Mouse (Mus musculus) lung, embryonic 14.5 days (tissue): ENCODE measurements around the gene Hspb2. TPM values are rescaled to one million over a fixed set of nuclear protein-coding genes. Genes with fewer than 3 reads are reported as not detected.

Experiments used
- ATAC-seq: fragments of 200-750 bp; cut with Nextera tagmentation; 2 replicates; pipeline ENCODE4 v1.8.0; 2017; ENCODE audit warnings: mild to moderate bottlenecking, moderate TSS enrichment, moderate library complexity; ENCODE audit not compliant: insufficient read depth
- DNase-seq: peaks from one replicate; pipeline ENCODE4 v3.0.0-alpha.2; 2015
- H3K27ac ChIP-seq: fragments of 300-500 bp; sonication (generic); 2 replicates; pipeline ENCODE4 v1.5.1; 2014; ENCODE audit warnings: low read depth, mild to moderate bottlenecking, moderate library complexity
- H3K27me3 ChIP-seq: fragments of 300-500 bp; sonication (generic); 2 replicates; pipeline ENCODE4 v1.6.1; 2014; ENCODE audit warnings: low read length, control low read depth; ENCODE audit not compliant: insufficient read depth
- H3K36me3 ChIP-seq: fragments of 300-500 bp; sonication (generic); 2 replicates; pipeline ENCODE4 v1.6.1; 2014; ENCODE audit warnings: control low read depth; ENCODE audit not compliant: insufficient read depth
- H3K4me1 ChIP-seq: fragments of 300-500 bp; sonication (generic); 2 replicates; pipeline ENCODE4 v1.6.1; 2014; ENCODE audit warnings: antibody characterized with exemption, control low read depth; ENCODE audit not compliant: insufficient read depth
- H3K4me2 ChIP-seq: fragments of 300-500 bp; sonication (generic); 2 replicates; pipeline ENCODE4 v1.6.1; 2014; ENCODE audit warnings: mild to moderate bottlenecking
- H3K4me3 ChIP-seq: fragments of 300-500 bp; sonication (generic); 2 replicates; pipeline ENCODE4 v1.5.1; 2014; ENCODE audit warnings: low read depth, low read length
- H3K9ac ChIP-seq: fragments of 300-500 bp; sonication (generic); 2 replicates; pipeline ENCODE4 v1.6.1; 2014
- H3K9me3 ChIP-seq: fragments of 300-500 bp; sonication (generic); 2 replicates; pipeline ENCODE4 v1.6.1; 2016; ENCODE audit warnings: low read depth, low read length, control low read depth
- CTCF ChIP-seq: IDR thresholded peaks from 2 replicates; pipeline ENCODE4 v1.5.1; 2016; ENCODE audit warnings: antibody characterized with exemption, low read depth
- whole genome bisulfite sequencing: fragments of 180-500 bp; shearing (Covaris S2); extraction: QIAGEN DNeasy Blood & Tissue Kit; methylation state at CpG from one replicate; pipeline ENCODE4 v1.1.7; 2014; 5-methylcytosine and 5-hydroxymethylcytosine counted together
- polyA plus RNA-seq: library from polyadenylated mRNA; unstranded; fragments of >200 nt; fragmentation: Nextera tagmentation; extraction: Ambion mirVana; gene quantifications from 2 replicates; pipeline ENCODE4 v1.2.1, GENCODE M21; 2014

Hspb2 gene
- polyA plus RNA-seq, 1 experiment from 2014 or later, result 3.4 TPM

DNA sequence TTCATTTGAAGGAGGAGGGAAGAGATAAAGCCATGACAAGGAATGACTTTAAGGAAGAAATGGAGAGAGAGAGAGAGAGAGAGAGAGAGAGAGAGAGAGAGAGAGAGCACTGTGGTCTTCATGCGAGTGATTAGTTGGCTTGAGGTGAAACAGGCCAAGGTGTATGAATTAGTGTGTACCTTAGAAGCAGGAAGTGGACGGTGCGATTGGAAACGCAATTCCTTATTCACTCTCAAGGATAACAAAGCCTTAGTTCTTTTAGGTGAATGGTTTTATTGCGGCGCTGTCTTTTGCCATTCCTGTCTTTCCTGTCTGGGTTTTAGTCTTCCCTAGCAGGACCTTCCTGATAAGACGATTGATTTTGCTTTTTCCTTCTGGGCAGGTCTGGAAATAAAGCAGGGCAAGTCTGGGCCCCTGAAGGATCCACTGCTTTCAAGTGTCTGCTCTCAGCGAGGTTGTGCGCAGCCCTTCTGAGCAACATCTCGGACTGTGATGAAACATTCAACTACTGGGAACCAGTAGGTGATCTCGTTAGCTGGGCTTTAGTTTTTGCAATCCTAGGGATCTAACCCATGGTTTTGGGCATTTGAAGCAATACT, 24.1 kb upstream of the Hspb2 start:
- no peak overlapping the region; the same call in 1 of the 2 replicates for H3K27ac ChIP-seq
- TF ChIP-seq CTCF, result no peak
- H3K4me3 ChIP-seq, result peak overlapping the region; percentile 90
- H3K9ac ChIP-seq, result peak overlapping the region; percentile 88
- no peaks in the 10 kb centered on the region for H3K9me3 ChIP-seq
- 52% methylated on average over 11 of the region's 11 CpGs for WGBS
- DNase-seq (no peak), ATAC-seq (no peak)
- peaks cover 43% of the 10 kb centered on the region for H3K36me3 ChIP-seq
- H3K27me3 ChIP-seq, result no peaks in the 10 kb centered on the region
- no peaks in the 10 kb centered on the region for H3K4me1 ChIP-seq
- H3K4me2 ChIP-seq, result peak overlapping the region; percentile 87

- Histone ChIP-seq H3K4me1 (no peaks in the 10 kb centered on the region), H3K9me3 (no peaks in the 10 kb centered on the region), H3K27me3 (no peaks in the 10 kb centered on the region), H3K9ac (peak overlapping the region; percentile 88), H3K4me2 (peak overlapping the region; percentile 87), H3K27ac (peak overlapping the region; percentile 87), H3K4me3 (peak overlapping the region; percentile 90), H3K36me3 (peaks cover 41% of the 10 kb centered on the region)
- DNase-seq (peak; percentile 38), ATAC-seq (peak; percentile 28; the same call in 1 of the 2 replicates)
- no peak for TF ChIP-seq CTCF
- under 1% methylated on average over 27 of the region's 30 CpGs for WGBS
Measured at GRCm38 (mm10) chr9:50775662-50776126, 23.5 kb upstream of the Hspb2 start.

GRCm38 (mm10) chr9:50774991-50775612, 22.9 kb upstream of the Hspb2 start, which contains the start of the genes Alg9 and 1110032A03Rik:
Gene Alg9, plus strand, starts transcription at chr9:50775019.
Gene 1110032A03Rik, minus strand, starts transcription at chr9:50775520.
- Histone ChIP-seq H3K9ac (peak within 1 kb of the TSS; percentile 88), H3K9me3 (no peaks in the 10 kb centered on the region), H3K4me3 (peak within 1 kb of the TSS; percentile 90), H3K36me3 (peaks cover 37% of the 10 kb centered on the region), H3K27me3 (no peaks in the 10 kb centered on the region), H3K27ac (peak within 1 kb of the TSS; percentile 87), H3K4me2 (peak within 1 kb of the TSS; percentile 87), H3K4me1 (no peaks in the 10 kb centered on the region)
- no peak for TF ChIP-seq CTCF
- ATAC-seq, result peak; percentile 82
- WGBS, result under 1% methylated on average over 50 of the region's 51 CpGs
- DNase-seq, result peak; percentile 95

DNA sequence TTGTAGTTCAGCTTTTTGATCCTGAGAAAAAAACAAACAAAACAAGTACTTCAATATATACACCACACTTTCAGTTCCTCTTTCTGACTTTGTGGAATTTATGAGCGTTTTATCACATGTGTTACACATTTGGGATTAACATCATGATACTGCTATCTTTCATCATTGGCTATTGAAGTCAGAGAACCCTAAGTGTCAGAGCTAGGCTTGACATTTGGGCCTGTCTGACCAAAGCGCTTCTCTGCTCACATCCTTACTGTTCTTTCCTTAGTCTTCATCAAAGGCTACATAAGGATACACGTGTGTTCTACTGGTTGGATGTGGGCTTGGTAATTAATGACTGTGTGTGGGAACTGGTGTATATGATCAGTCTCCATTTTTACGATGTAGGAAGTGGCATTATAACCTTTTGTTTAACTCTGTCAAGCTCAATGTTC, 21.9 kb upstream of the Hspb2 start:
- Histone ChIP-seq H3K4me1 (no peaks in the 10 kb centered on the region), H3K27me3 (no peaks in the 10 kb centered on the region), H3K4me2 (peak overlapping the region; percentile 87), H3K27ac (no peak overlapping the region), H3K9ac (0 out of 2 replicates have a peak overlapping the region, but pooled peaks have one; percentile 21), H3K4me3 (0 out of 2 replicates have a peak overlapping the region, but pooled peaks have one; percentile 90), H3K36me3 (peaks cover 26% of the 10 kb centered on the region; the same call in 1 of the 2 replicates), H3K9me3 (no peaks in the 10 kb centered on the region)
- 58% methylated on average over 4 of the region's 4 CpGs for WGBS
- TF ChIP-seq CTCF, result no peak
- DNase-seq (no peak), ATAC-seq (no peak)

DNA sequence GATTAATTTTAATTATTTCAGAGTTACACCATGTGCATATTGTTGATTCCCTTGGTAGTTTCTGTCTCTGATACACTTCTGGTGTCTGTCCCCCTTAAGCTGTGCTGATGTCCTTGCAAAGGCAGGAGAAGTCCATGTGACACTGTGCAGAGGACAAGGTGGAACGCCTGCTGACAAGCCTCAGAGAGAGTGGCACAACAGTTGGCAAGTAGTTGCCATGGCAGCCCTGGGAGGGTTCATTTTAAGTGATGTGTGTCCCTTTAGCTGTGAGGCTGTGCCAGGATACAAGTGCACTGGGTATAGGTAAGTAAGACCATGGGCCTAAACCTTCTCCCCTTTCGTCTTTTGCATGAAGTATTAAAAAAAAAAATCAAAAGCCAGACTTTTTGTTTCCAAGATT, 17.9 kb upstream of the Hspb2 start:
- no peak for ATAC-seq
- H3K27ac ChIP-seq, result no peak overlapping the region
- no peaks in the 10 kb centered on the region for H3K4me1 ChIP-seq
- no peaks in the 10 kb centered on the region for H3K27me3 ChIP-seq
- peaks cover 18% of the 10 kb centered on the region; the same call in 1 of the 2 replicates for H3K36me3 ChIP-seq
- DNase-seq, result no peak
- H3K9me3 ChIP-seq, result no peaks in the 10 kb centered on the region
- no peak for TF ChIP-seq CTCF
- H3K9ac ChIP-seq, result no peak overlapping the region
- no peak overlapping the region for H3K4me2 ChIP-seq
- H3K4me3 ChIP-seq, result no peak overlapping the region
- WGBS, result 90% methylated on average over 2 of the region's 2 CpGs

DNA sequence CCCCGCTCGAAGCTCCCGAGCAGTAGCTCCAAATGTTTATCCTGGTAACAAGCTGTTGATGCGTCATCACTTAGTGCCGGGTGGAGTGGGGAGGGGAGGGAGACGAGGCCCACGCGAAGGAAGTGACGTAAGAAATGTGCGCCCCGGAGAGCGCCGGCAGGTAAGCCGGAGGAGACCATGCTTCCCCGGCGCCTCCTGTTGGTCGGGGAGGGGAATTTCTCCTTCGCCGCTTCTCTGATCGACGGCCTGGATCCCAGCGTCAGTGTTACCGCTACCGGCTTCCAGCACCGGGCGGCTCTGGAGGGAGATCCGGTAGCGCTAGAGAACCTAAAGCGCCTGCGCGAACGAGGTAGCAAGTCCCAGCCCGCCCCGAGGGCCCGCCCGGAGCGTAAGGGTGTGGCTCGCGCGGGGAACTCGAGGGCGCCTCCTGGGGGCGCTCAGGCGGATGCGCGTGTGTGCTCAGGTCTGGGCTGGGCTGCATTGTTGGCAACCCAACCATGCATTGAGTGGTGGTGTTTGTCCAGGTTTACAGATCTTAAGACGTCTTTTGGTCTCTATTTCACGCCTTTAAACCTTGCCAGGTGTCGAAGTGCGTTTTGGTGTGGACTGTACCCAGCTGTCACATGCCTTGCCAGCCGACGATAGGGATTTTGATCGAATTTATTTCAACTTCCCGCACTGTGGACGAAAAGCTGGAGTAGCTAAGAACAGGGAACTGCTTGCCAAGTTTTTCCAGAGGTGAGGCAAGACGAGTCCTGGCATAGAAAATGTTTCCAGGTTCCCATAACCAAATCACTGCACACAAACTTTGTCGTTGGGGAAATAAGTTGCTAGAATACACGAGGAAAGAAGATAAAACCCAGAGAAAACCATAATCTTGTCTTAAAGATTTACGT, 16.2 kb upstream of the Hspb2 start, which contains the start of gene Fdxacb1:
Gene Fdxacb1, plus strand, starts transcription at position 130 of the 896 bp plus-strand sequence.
- ATAC-seq, result peak; percentile 98
- H3K9me3 ChIP-seq, result no peaks in the 10 kb centered on the region
- peak within 1 kb of the TSS; percentile 86 for H3K4me2 ChIP-seq
- H3K4me1 ChIP-seq, result no peaks in the 10 kb centered on the region
- 2% methylated on average over 59 of the region's 59 CpGs for WGBS
- DNase-seq, result peak; percentile 99
- peak within 1 kb of the TSS; percentile 59 for H3K4me3 ChIP-seq
- peaks cover 18% of the 10 kb centered on the region; the same call in 1 of the 2 replicates for H3K36me3 ChIP-seq
- H3K27ac ChIP-seq, result peak within 1 kb of the TSS; percentile 92
- no peaks in the 10 kb centered on the region for H3K27me3 ChIP-seq
- peak; percentile 77 for TF ChIP-seq CTCF
- peak within 1 kb of the TSS; percentile 68 for H3K9ac ChIP-seq
